Mouse (Mus musculus) lung, postnatal 0 days (tissue): ENCODE data around the gene Ccdc24.

Source experiments
- CTCF ChIP-seq: IDR thresholded peaks from 2 replicates; pipeline ENCODE4 v1.5.1; 2016; ENCODE audit warnings: antibody characterized with exemption, mild to moderate bottlenecking
- EP300 ChIP-seq: IDR thresholded peaks from 2 replicates; pipeline ENCODE4 v1.6.1; 2016; ENCODE audit warnings: antibody characterized with exemption, mild to moderate bottlenecking, control low read depth

GRCm38 (mm10) chr4:117867000-117867399 lies 5.4 kb downstream of the Ccdc24 start:
- TF ChIP-seq CTCF (no peak), EP300 (no peak)
